Mouse (Mus musculus) limb, embryonic 11.5 days (tissue): ENCODE results near the gene Pex14. TPM values are rescaled to one million over a fixed set of nuclear protein-coding genes. Genes with fewer than 3 reads are reported as not detected.

Experiments
- ATAC-seq: fragments of 200-750 bp; cut with Nextera tagmentation; 2 replicates; pipeline ENCODE4 v1.8.0; 2017; ENCODE audit warnings: low read depth; ENCODE audit not compliant: insufficient number of reproducible peaks, low FRiP score, low TSS enrichment
- DNase-seq: peaks from one replicate; pipeline ENCODE4 v3.0.0-alpha.2; 2015; ENCODE audit warnings: low spot score
- H3K27ac ChIP-seq: fragments of 300-500 bp; sonication (generic); replicated peaks from 2 replicates; pipeline ENCODE4 v1.5.1; 2014; ENCODE audit warnings: low read depth, mild to moderate bottlenecking, low read length
- H3K27me3 ChIP-seq: fragments of 300-500 bp; sonication (generic); 2 replicates; pipeline ENCODE4 v1.6.1; 2014; ENCODE audit warnings: mild to moderate bottlenecking, low read length, mixed read lengths; ENCODE audit not compliant: control insufficient read depth, insufficient read depth
- H3K36me3 ChIP-seq: fragments of 300-500 bp; sonication (generic); 2 replicates; pipeline ENCODE4 v1.6.1; 2014; ENCODE audit warnings: mild to moderate bottlenecking, low read length, moderate library complexity, mixed read lengths; ENCODE audit not compliant: control insufficient read depth, insufficient read depth
- H3K4me1 ChIP-seq: fragments of 300-500 bp; sonication (generic); 2 replicates; pipeline ENCODE4 v1.6.1; 2014; ENCODE audit warnings: low read length, mixed read lengths; ENCODE audit not compliant: control insufficient read depth, insufficient read depth
- H3K4me2 ChIP-seq: fragments of 300-500 bp; sonication (generic); 2 replicates; pipeline ENCODE4 v1.6.1; 2014; ENCODE audit warnings: low read depth, mild to moderate bottlenecking, moderate library complexity; ENCODE audit not compliant: severe bottlenecking
- H3K4me3 ChIP-seq: fragments of 300-500 bp; sonication (generic); 2 replicates; pipeline ENCODE4 v1.5.1; 2014; ENCODE audit warnings: low read depth, low read length
- H3K9ac ChIP-seq: fragments of 300-500 bp; sonication (generic); 2 replicates; pipeline ENCODE4 v1.6.1; 2014; ENCODE audit warnings: mild to moderate bottlenecking, low read length
- H3K9me3 ChIP-seq: fragments of 300-500 bp; sonication (generic); 2 replicates; pipeline ENCODE4 v1.6.1; 2016; ENCODE audit warnings: low read length; ENCODE audit not compliant: control insufficient read depth
- WGBS: fragments of 180-500 bp; shearing (Covaris S2); extraction: QIAGEN DNeasy Blood & Tissue Kit; methylation state at CpG from one replicate; pipeline ENCODE4 v1.1.7; 2014; 5-methylcytosine and 5-hydroxymethylcytosine counted together
- polyA plus RNA-seq: library from polyadenylated mRNA; unstranded; fragments of >200 nt; fragmentation: Nextera tagmentation; extraction: Ambion mirVana; gene quantifications from 2 replicates; pipeline ENCODE4 v1.2.1, GENCODE M21; 2014

Pex14 gene
- polyA plus RNA-seq, 1 experiment from 2014 or later: 41.1 TPM

GRCm38 (mm10) chr4:148970742-148971141 lies 128.9 kb downstream of the Pex14 start:
- Histone ChIP-seq H3K27ac (no peak overlapping the region), H3K4me2 (no peak overlapping the region), H3K27me3 (no peaks in the 10 kb centered on the region), H3K36me3 (0 out of 2 replicates have a peak, but pooled peaks cover 4% of the 10 kb centered on the region), H3K9ac (no peak overlapping the region), H3K9me3 (no peaks in the 10 kb centered on the region), H3K4me1 (peaks cover 28% of the 10 kb centered on the region), H3K4me3 (no peak overlapping the region)
- WGBS: 82% methylated on average over 4 of the region's 4 CpGs
- ATAC-seq: no peak
- DNase-seq: no peak

GRCm38 (mm10) chr4:148969610-148970009 lies 130.1 kb downstream of the Pex14 start:
- no peaks in the 10 kb centered on the region for H3K27me3 ChIP-seq
- no peak overlapping the region for H3K9ac ChIP-seq
- ATAC-seq: no peak
- 0 out of 2 replicates have a peak, but pooled peaks cover 4% of the 10 kb centered on the region for H3K36me3 ChIP-seq
- WGBS: 92% methylated on average over 5 of the region's 5 CpGs
- no peak overlapping the region for H3K4me3 ChIP-seq
- no peak for DNase-seq
- H3K9me3 ChIP-seq: no peaks in the 10 kb centered on the region
- H3K4me2 ChIP-seq: no peak overlapping the region
- peaks cover 38% of the 10 kb centered on the region for H3K4me1 ChIP-seq
- H3K27ac ChIP-seq: no peak overlapping the region

GRCm38 (mm10) chr4:148968859-148969258 lies 130.8 kb downstream of the Pex14 start:
- ATAC-seq (no peak), DNase-seq (no peak)
- WGBS: 83% methylated on average over 5 of the region's 5 CpGs
- Histone ChIP-seq H3K4me1 (peaks cover 45% of the 10 kb centered on the region), H3K36me3 (0 out of 2 replicates have a peak, but pooled peaks cover 4% of the 10 kb centered on the region), H3K9ac (no peak overlapping the region), H3K27me3 (no peaks in the 10 kb centered on the region), H3K4me3 (no peak overlapping the region), H3K9me3 (no peaks in the 10 kb centered on the region), H3K4me2 (no peak overlapping the region), H3K27ac (no peak overlapping the region)

- 0 out of 2 replicates have a peak, but pooled peaks cover 2% of the 10 kb centered on the region for H3K36me3 ChIP-seq
- WGBS: 92% methylated on average over 5 of the region's 5 CpGs
- no peaks in the 10 kb centered on the region for H3K9me3 ChIP-seq
- no peak for ATAC-seq
- no peak overlapping the region for H3K9ac ChIP-seq
- H3K27me3 ChIP-seq: no peaks in the 10 kb centered on the region
- H3K4me3 ChIP-seq: no peak overlapping the region
- peaks cover 31% of the 10 kb centered on the region for H3K4me1 ChIP-seq
- no peak overlapping the region for H3K4me2 ChIP-seq
- no peak overlapping the region for H3K27ac ChIP-seq
- no peak for DNase-seq
These were observed 133.5 kb downstream of the Pex14 start for GRCm38 (mm10) chr4:148966132-148966531.

- H3K9ac ChIP-seq: no peak overlapping the region
- H3K36me3 ChIP-seq: 0 out of 2 replicates have a peak, but pooled peaks cover 2% of the 10 kb centered on the region
- WGBS: 29% methylated on average over 10 of the region's 10 CpGs
- no peaks in the 10 kb centered on the region for H3K27me3 ChIP-seq
- ATAC-seq (peak; percentile 76), DNase-seq (peak; percentile 73)
- H3K4me3 ChIP-seq: no peak overlapping the region
- H3K4me1 ChIP-seq: peaks cover 36% of the 10 kb centered on the region
- no peaks in the 10 kb centered on the region for H3K9me3 ChIP-seq
- no peak overlapping the region for H3K4me2 ChIP-seq
- peak overlapping the region; percentile 60 for H3K27ac ChIP-seq
These were observed 134.9 kb downstream of the Pex14 start for GRCm38 (mm10) chr4:148964541-148965310.

GRCm38 (mm10) chr4:148962096-148962495 lies 137.6 kb downstream of the Pex14 start:
- no peak overlapping the region for H3K4me3 ChIP-seq
- 75% methylated on average over 1 of the region's 1 CpGs for WGBS
- H3K4me1 ChIP-seq: peaks cover 41% of the 10 kb centered on the region
- DNase-seq: no peak
- no peak overlapping the region for H3K4me2 ChIP-seq
- peaks cover 7% of the 10 kb centered on the region; the same call in 1 of the 2 replicates for H3K36me3 ChIP-seq
- H3K9ac ChIP-seq: no peak overlapping the region
- H3K27me3 ChIP-seq: no peaks in the 10 kb centered on the region
- no peak for ATAC-seq
- H3K27ac ChIP-seq: no peak overlapping the region
- no peaks in the 10 kb centered on the region for H3K9me3 ChIP-seq

- Histone ChIP-seq H3K27me3 (no peaks in the 10 kb centered on the region), H3K4me1 (peaks cover 42% of the 10 kb centered on the region), H3K36me3 (peaks cover 7% of the 10 kb centered on the region; the same call in 1 of the 2 replicates), H3K9me3 (no peaks in the 10 kb centered on the region), H3K4me3 (no peak overlapping the region), H3K9ac (no peak overlapping the region), H3K27ac (no peak overlapping the region), H3K4me2 (no peak overlapping the region)
- DNase-seq (no peak), ATAC-seq (no peak)
- 92% methylated on average over 19 of the region's 19 CpGs for WGBS
These were observed 138.6 kb downstream of the Pex14 start for GRCm38 (mm10) chr4:148961081-148961480.

- no peaks in the 10 kb centered on the region for H3K27me3 ChIP-seq
These were observed 139.7 kb downstream of the Pex14 start for GRCm38 (mm10) chr4:148960011-148960410.

More at GRCm38 (mm10) chr4:148960011-148960410, 139.7 kb downstream of the Pex14 start:
- Histone ChIP-seq H3K4me1 (peaks cover 32% of the 10 kb centered on the region), H3K9me3 (no peaks in the 10 kb centered on the region), H3K36me3 (peaks cover 7% of the 10 kb centered on the region; the same call in 1 of the 2 replicates), H3K9ac (no peak overlapping the region), H3K4me3 (no peak overlapping the region), H3K27ac (no peak overlapping the region), H3K4me2 (no peak overlapping the region)
- DNase-seq: no peak
- WGBS: 78% methylated on average over 12 of the region's 12 CpGs
- no peak for ATAC-seq
